Mouse (Mus musculus) olfactory bulb, adult 2 months (tissue): ENCODE results near the gene Crybb1. TPM values are rescaled to one million over a fixed set of nuclear protein-coding genes. Genes with fewer than 3 reads are reported as not detected.

Experiments used
- H3K27ac ChIP-seq: fragments of 200-500 bp; 2 replicates; pipeline ENCODE4 v1.5.1; 2012; ENCODE audit warnings: low read depth, low read length; ENCODE audit not compliant: insufficient read depth
- H3K4me1 ChIP-seq: fragments of 200-500 bp; 2 replicates; pipeline ENCODE4 v1.6.1; 2012; ENCODE audit warnings: low read length; ENCODE audit not compliant: control insufficient read depth, insufficient read depth
- H3K4me3 ChIP-seq: fragments of 200-500 bp; 2 replicates; pipeline ENCODE4 v1.5.1; 2012; ENCODE audit warnings: mild to moderate bottlenecking, low read depth, low read length, moderate library complexity; ENCODE audit not compliant: insufficient read depth
- CTCF ChIP-seq: fragments of 200-500 bp; IDR thresholded peaks from 2 replicates; pipeline ENCODE4 v1.5.1; 2012; ENCODE audit warnings: low read depth, mild to moderate bottlenecking, low read length, moderate library complexity; ENCODE audit not compliant: insufficient read depth
- POLR2A ChIP-seq: fragments of 200-500 bp; IDR thresholded peaks from 2 replicates; pipeline ENCODE4 v1.6.1; 2012; ENCODE audit warnings: mild to moderate bottlenecking, low read depth, low read length, moderate library complexity; ENCODE audit not compliant: insufficient read depth
- WGBS: fragments of 180-500 bp; shearing (Covaris S2); methylation state at CpG from one replicate; pipeline ENCODE4 v1.1.7; 2018; 5-methylcytosine and 5-hydroxymethylcytosine counted together
- polyA plus RNA-seq: library from polyadenylated mRNA; stranded (reverse); fragments of >200 nt; gene quantifications from 2 replicates; pipeline ENCODE4 v1.2.4, GENCODE M21; 2012; ENCODE audit warnings: low replicate concordance; ENCODE audit not compliant: missing spikeins, insufficient read depth, insufficient read length

Gene Crybb1
- polyA plus RNA-seq, 1 experiment = not detected

- TF ChIP-seq CTCF (no peak), POLR2A (no peak)
- WGBS = under 1% methylated on average over 57 of the region's 57 CpGs
- Histone ChIP-seq H3K27ac (no peak overlapping the region), H3K4me1 (peaks cover 21% of the 10 kb centered on the region), H3K4me3 (peak overlapping the region; percentile 42)
Observed at GRCm38 (mm10) chr5:112228240-112229076, 27.2 kb upstream of the Crybb1 start.

GRCm38 (mm10) chr5:112235806-112236205 is 19.8 kb upstream of the Crybb1 start:
- peaks cover 6% of the 10 kb centered on the region for H3K4me1 ChIP-seq
- no peak overlapping the region for H3K4me3 ChIP-seq
- TF ChIP-seq CTCF (no peak), POLR2A (no peak)
- H3K27ac ChIP-seq = no peak overlapping the region
- WGBS = 74% methylated on average over 5 of the region's 5 CpGs

GRCm38 (mm10) chr5:112236631-112237030 is 19.0 kb upstream of the Crybb1 start:
- WGBS = 88% methylated on average over 2 of the region's 2 CpGs
- H3K4me3 ChIP-seq = no peak overlapping the region
- peaks cover 9% of the 10 kb centered on the region for H3K4me1 ChIP-seq
- TF ChIP-seq POLR2A (no peak), CTCF (no peak)
- H3K27ac ChIP-seq = no peak overlapping the region

GRCm38 (mm10) chr5:112237439-112237838 is 18.2 kb upstream of the Crybb1 start:
- no peak overlapping the region for H3K27ac ChIP-seq
- peaks cover 12% of the 10 kb centered on the region for H3K4me1 ChIP-seq
- no peak overlapping the region for H3K4me3 ChIP-seq
- 25% methylated on average over 16 of the region's 16 CpGs for WGBS
- TF ChIP-seq POLR2A = no peak

GRCm38 (mm10) chr5:112237866-112238570 is 17.6 kb upstream of the Crybb1 start:
- peaks cover 12% of the 10 kb centered on the region for H3K4me1 ChIP-seq
- H3K4me3 ChIP-seq = no peak overlapping the region
- H3K27ac ChIP-seq = no peak overlapping the region
- TF ChIP-seq CTCF (no peak), POLR2A (no peak)
- 64% methylated on average over 9 of the region's 9 CpGs for WGBS

- TF ChIP-seq CTCF (no peak), POLR2A (no peak)
- WGBS = 64% methylated on average over 3 of the region's 3 CpGs
- H3K27ac ChIP-seq = no peak overlapping the region
- no peak overlapping the region for H3K4me3 ChIP-seq
- H3K4me1 ChIP-seq = peaks cover 12% of the 10 kb centered on the region
Observed at GRCm38 (mm10) chr5:112238781-112239482, 16.7 kb upstream of the Crybb1 start.

- Histone ChIP-seq H3K4me3 (no peak overlapping the region), H3K4me1 (peaks cover 12% of the 10 kb centered on the region), H3K27ac (no peak overlapping the region)
- TF ChIP-seq POLR2A = no peak
- TF ChIP-seq CTCF = peak; percentile 91
- 4% methylated on average over 10 of the region's 10 CpGs for WGBS
Observed at GRCm38 (mm10) chr5:112240761-112241160, 14.9 kb upstream of the Crybb1 start.

- H3K27ac ChIP-seq = no peak overlapping the region
- peaks cover 12% of the 10 kb centered on the region for H3K4me1 ChIP-seq
- WGBS = 73% methylated on average over 2 of the region's 2 CpGs
- no peak overlapping the region for H3K4me3 ChIP-seq
- TF ChIP-seq POLR2A = no peak
- TF ChIP-seq CTCF = no peak
Observed at GRCm38 (mm10) chr5:112241849-112242248, 13.8 kb upstream of the Crybb1 start.

GRCm38 (mm10) chr5:112242361-112242778 is 13.2 kb upstream of the Crybb1 start:
- H3K4me1 ChIP-seq = peaks cover 9% of the 10 kb centered on the region
- WGBS = 27% methylated on average over 5 of the region's 5 CpGs
- TF ChIP-seq CTCF (no peak), POLR2A (no peak)

More at GRCm38 (mm10) chr5:112242361-112242778, 13.2 kb upstream of the Crybb1 start:
- Histone ChIP-seq H3K4me3 (no peak overlapping the region), H3K27ac (no peak overlapping the region)
